Mouse (Mus musculus) kidney, embryonic 14.5 days (tissue): ENCODE measurements around the gene Adra1b. TPM values are rescaled to one million over a fixed set of nuclear protein-coding genes. Genes with fewer than 3 reads are reported as not detected.
A peak's percentile ranks its signal among the peaks of the same experiment; 100 is the strongest.

Source experiments
- ATAC-seq: fragments of 200-750 bp; cut with Nextera tagmentation; 2 replicates; pipeline ENCODE4 v1.8.0; 2017; ENCODE audit warnings: moderate number of reproducible peaks, mild to moderate bottlenecking, moderate TSS enrichment, moderate library complexity; ENCODE audit not compliant: low FRiP score, low TSS enrichment
- H3K27ac ChIP-seq: fragments of 300-500 bp; sonication (generic); 2 replicates; pipeline ENCODE4 v1.5.1; 2014; ENCODE audit warnings: low read depth, mild to moderate bottlenecking, low read length, moderate library complexity, mixed read lengths
- H3K27me3 ChIP-seq: fragments of 300-500 bp; sonication (generic); 2 replicates; pipeline ENCODE4 v1.6.1; 2014; ENCODE audit warnings: mild to moderate bottlenecking, low read length; ENCODE audit not compliant: control insufficient read depth, insufficient read depth
- H3K36me3 ChIP-seq: fragments of 300-500 bp; sonication (generic); 2 replicates; pipeline ENCODE4 v1.6.1; 2014; ENCODE audit warnings: low read length, mixed read lengths; ENCODE audit not compliant: control insufficient read depth, insufficient read depth
- H3K4me1 ChIP-seq: fragments of 300-500 bp; sonication (generic); 2 replicates; pipeline ENCODE4 v1.6.1; 2014; ENCODE audit warnings: low read length, mixed read lengths; ENCODE audit not compliant: control insufficient read depth, insufficient read depth
- H3K4me2 ChIP-seq: fragments of 300-500 bp; sonication (generic); replicated peaks from 2 replicates; pipeline ENCODE4 v1.6.1; 2014; ENCODE audit warnings: low read depth, mild to moderate bottlenecking, low read length
- H3K4me3 ChIP-seq: fragments of 300-500 bp; sonication (generic); 2 replicates; pipeline ENCODE4 v1.5.1; 2014; ENCODE audit warnings: mild to moderate bottlenecking, low read length
- H3K9ac ChIP-seq: fragments of 300-500 bp; sonication (generic); 2 replicates; pipeline ENCODE4 v1.6.1; 2014; ENCODE audit warnings: low read depth, mild to moderate bottlenecking, low read length, moderate library complexity
- H3K9me3 ChIP-seq: fragments of 300-500 bp; sonication (generic); 2 replicates; pipeline ENCODE4 v1.6.1; 2016; ENCODE audit warnings: low read length; ENCODE audit not compliant: control insufficient read depth
- WGBS: fragments of 180-500 bp; shearing (Covaris S2); extraction: QIAGEN DNeasy Blood & Tissue Kit; methylation state at CpG from one replicate; pipeline ENCODE4 v1.1.7; 2014; 5-methylcytosine and 5-hydroxymethylcytosine counted together
- polyA plus RNA-seq: library from polyadenylated mRNA; unstranded; fragments of >200 nt; fragmentation: Nextera tagmentation; extraction: Ambion mirVana; gene quantifications from 2 replicates; pipeline ENCODE4 v1.2.1, GENCODE M21; 2014

Adra1b gene
- polyA plus RNA-seq, 1 experiment from 2014 or later = 0.73 TPM

- Histone ChIP-seq H3K4me3 (peak within 1 kb of the TSS; percentile 77), H3K4me2 (peak within 1 kb of the TSS; percentile 66), H3K27me3 (no peaks in the 10 kb centered on the region), H3K4me1 (peaks cover 6% of the 10 kb centered on the region; the same call in 1 of the 2 replicates), H3K9ac (peak within 1 kb of the TSS; percentile 76), H3K27ac (peak within 1 kb of the TSS; percentile 21; the same call in 1 of the 2 replicates), H3K9me3 (no peaks in the 10 kb centered on the region), H3K36me3 (peaks cover 19% of the 10 kb centered on the region)
- 4% methylated on average over 47 of the region's 47 CpGs for WGBS
- peak; percentile 99 for ATAC-seq
These were observed 153.5 kb downstream of the Adra1b start, which contains the start of gene Ttc1 for GRCm38 (mm10) chr11:43747233-43748226. Gene Ttc1, minus strand, starts transcription at chr11:43748008.

GRCm38 (mm10) chr11:43728737-43729301, 172.2 kb downstream of the Adra1b start:
- no peaks in the 10 kb centered on the region for H3K27me3 ChIP-seq
- H3K27ac ChIP-seq = peak overlapping the region; percentile 45; the same call in 1 of the 2 replicates
- ATAC-seq = peak; percentile 37; the same call in 1 of the 2 replicates
- H3K9me3 ChIP-seq = no peaks in the 10 kb centered on the region
- H3K36me3 ChIP-seq = peaks cover 42% of the 10 kb centered on the region
- H3K4me3 ChIP-seq = no peak overlapping the region
- no peak overlapping the region for H3K9ac ChIP-seq
- no peak overlapping the region for H3K4me2 ChIP-seq
- 54% methylated on average over 7 of the region's 7 CpGs for WGBS
- H3K4me1 ChIP-seq = no peaks in the 10 kb centered on the region

- Histone ChIP-seq H3K4me2 (no peak overlapping the region), H3K4me3 (no peak overlapping the region), H3K4me1 (no peaks in the 10 kb centered on the region), H3K9ac (no peak overlapping the region), H3K27ac (no peak overlapping the region), H3K27me3 (no peaks in the 10 kb centered on the region), H3K9me3 (no peaks in the 10 kb centered on the region), H3K36me3 (peaks cover 38% of the 10 kb centered on the region)
- WGBS = 66% methylated on average over 7 of the region's 7 CpGs
- ATAC-seq = no peak; the same call in 1 of the 2 replicates
These were observed 173.2 kb downstream of the Adra1b start for GRCm38 (mm10) chr11:43727796-43728195.

Other genes starting within 250 kb of the Adra1b start
- gene Pwwp2a, start 219.2 kb downstream of the Adra1b start, polyA plus RNA-seq = 44.9 and 50.1 TPM in 2 replicates
- gene Ttc1, start 153.2 kb downstream of the Adra1b start, polyA plus RNA-seq = 79.2 and 82.2 TPM in 2 replicates